Mouse (Mus musculus): ENCODE data around the gene Gm9817. TPM values are rescaled to one million over a fixed set of nuclear protein-coding genes. Genes with fewer than 3 reads are reported as not detected.

Gm9817 gene
- total RNA-seq, 1 experiment from 2014 or later: not detected

DNA sequence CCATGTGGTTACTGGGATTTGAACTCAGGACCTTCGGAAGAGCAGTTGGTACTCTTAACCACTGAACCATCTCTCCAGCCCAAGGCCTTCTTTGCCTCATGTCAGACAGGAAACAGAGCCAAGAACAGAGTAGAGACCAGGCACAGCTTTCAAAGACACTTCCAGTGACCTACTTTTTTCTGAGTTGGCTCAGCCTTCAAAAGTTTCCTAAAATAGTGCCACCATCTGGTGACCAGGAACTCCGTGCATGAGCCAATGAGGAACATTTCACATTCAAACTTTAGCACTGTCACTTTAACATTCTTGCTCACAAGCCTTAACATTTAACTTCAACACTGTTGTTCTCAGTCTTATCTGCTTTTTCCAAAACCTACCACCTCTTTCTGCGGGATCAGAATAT lies 2.3 kb downstream of the Gm9817 start:
- no peak for ATAC-seq (replicated peaks; ENCODE audit: insufficient number of reproducible peaks, low FRiP score, low TSS enrichment, poor library complexity, severe bottlenecking)

DNA sequence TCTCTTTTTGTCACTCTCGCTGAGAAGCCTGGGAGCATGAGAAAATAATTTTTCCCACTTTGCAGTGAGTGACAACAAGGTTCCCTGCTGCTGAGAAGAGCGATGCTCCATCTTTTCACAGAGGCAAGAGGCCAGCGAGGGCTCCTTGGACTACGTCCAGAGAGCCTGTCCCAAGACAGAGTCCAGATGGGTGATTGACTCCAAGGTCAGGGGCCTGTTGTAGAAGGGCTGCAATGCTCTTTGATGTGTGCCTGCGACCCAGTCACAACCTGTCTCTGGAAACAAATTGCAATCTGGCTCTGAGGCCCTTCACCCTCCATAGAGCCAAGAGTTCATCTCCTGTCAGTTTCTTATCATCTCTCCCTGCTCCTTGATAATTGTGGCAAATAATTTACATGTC lies 5.2 kb downstream of the Gm9817 start:
- ATAC-seq (replicated peaks; ENCODE audit: insufficient number of reproducible peaks, low FRiP score, low TSS enrichment, poor library complexity, severe bottlenecking): no peak

DNA sequence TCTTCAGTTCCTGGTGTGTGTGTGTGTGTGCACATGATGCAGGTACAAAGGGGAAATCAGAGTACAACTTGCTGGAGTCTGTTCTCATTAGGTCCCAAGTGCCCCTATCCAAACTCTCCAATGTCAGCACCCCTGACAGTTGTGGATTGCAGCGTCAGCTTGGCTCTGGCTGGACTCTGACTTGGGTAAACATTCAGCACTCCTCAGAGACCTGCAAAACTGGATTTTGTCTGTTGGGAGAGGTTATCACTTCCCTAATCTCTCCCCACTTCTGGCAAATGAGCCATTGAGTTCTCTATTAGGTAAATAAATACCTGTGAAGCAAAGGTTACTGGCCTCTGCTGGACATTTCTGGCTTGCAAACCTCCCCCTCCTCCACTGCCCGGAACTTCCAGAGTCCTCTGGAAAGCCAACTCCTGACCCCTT lies 10.3 kb downstream of the Gm9817 start:
- no peak for ATAC-seq (replicated peaks; ENCODE audit: insufficient number of reproducible peaks, low FRiP score, low TSS enrichment, poor library complexity, severe bottlenecking)

DNA sequence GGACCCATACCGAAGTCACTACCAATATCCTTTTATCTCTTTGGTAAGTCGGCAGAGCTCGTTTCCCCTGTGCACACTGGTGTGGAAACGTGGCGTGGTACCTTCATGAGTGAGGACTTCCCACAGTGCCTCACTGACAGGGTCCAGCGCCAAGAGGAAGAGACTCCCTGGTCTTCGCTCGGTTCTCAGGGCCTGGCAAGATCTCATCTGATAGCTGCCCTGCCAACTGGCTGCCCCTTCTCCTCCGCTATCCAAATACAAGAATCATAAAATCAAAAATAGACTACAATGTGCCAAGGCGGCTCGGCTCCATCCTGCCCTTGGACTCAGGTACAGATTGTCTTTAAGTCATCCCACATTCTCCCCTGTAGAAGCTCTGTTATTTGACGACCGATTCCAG lies 11.4 kb downstream of the Gm9817 start:
- no peak for ATAC-seq (replicated peaks; ENCODE audit: insufficient number of reproducible peaks, low FRiP score, low TSS enrichment, poor library complexity, severe bottlenecking)

DNA sequence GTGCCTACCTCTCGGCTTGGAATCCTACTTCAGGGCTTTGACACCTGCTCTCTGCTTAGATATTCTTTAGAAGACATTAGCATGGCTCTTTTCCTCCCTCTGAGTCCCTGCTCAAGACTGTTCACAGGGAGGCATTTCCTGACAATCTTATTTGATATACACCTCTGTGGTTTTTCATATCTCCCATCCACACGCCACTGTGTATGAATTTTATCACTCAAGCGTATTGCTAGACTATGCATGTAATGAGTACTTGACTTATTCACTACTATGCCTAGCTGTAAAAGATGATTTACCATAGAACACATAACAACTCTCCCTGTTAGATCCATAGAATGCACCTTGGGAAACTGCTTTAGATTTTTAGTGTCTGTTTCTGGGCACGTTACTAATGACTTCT lies 14.3 kb downstream of the Gm9817 start:
- ATAC-seq (replicated peaks; ENCODE audit: insufficient number of reproducible peaks, low FRiP score, low TSS enrichment, poor library complexity, severe bottlenecking): no peak

DNA sequence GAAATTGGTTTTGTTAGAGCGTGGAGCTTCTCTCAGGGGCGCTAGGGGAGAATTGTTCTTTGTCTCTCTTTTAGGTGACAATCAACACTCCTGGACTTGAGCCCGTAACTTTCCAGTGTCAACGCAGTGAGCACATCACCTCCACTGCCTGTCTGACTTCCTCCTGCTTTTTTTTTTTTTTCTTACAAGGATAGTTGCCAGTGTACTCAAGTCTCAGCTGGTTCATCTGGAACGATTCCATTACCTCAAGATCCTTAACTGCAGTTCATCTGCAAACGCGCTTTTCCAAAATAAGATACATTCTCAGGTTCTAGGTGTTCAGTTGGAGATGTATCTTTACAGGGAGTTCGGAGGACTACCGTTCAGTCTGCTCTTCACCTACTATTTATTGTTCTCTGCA lies 16.5 kb downstream of the Gm9817 start:
- no peak for ATAC-seq (replicated peaks; ENCODE audit: insufficient number of reproducible peaks, low FRiP score, low TSS enrichment, poor library complexity, severe bottlenecking)

DNA sequence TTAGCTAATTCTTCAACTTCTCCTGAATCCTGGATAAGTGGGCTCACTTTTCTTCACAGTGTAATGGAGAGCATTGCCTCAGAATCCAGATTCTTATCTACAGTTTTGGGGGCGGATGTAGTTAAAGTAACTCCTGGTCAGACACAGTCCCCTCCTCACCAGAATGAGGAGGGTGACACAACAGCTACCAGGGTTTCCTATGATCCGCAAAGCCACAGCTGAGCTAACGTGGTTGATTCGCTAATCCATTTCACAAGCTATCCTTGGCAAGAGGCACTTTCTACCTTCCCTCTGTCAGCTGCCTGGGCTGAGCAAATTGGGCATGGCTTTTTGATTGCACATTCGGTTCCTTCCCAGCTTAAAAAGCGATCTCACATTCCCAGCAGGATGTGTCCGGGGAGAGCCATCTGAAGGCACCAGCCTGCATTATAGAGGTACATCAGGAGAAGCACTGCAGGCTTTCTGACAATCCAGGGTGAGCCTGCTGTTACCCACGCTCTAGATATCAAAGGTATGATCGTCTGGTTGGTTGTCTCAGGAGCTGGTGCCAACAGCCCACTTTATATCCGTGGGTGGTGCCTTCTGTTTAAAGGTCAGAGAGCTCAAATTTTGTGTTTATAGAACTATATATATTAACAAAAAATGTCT lies 21.2 kb downstream of the Gm9817 start:
- no peak for ATAC-seq (replicated peaks; ENCODE audit: insufficient number of reproducible peaks, low FRiP score, low TSS enrichment, poor library complexity, severe bottlenecking)

DNA sequence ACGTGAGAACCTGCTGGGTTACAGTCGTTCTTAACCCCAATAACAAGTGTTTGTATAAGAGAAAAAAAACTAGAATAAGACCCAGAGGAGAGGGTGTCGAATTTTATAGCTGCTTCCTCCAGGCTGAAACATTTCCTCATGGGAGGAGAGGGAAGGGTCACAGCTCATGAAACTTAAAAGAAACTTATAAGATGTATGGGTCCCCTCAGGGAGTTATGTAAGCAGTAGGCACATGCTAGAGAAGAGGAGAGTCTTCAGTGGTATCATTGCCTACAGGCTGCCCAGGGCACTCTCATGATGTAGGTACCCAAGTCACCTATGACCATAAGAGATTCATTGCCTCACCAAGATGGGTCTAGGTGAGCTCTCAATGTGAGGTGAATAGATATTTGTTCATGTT lies 28.0 kb downstream of the Gm9817 start:
- ATAC-seq (replicated peaks; ENCODE audit: insufficient number of reproducible peaks, low FRiP score, low TSS enrichment, poor library complexity, severe bottlenecking): no peak

DNA sequence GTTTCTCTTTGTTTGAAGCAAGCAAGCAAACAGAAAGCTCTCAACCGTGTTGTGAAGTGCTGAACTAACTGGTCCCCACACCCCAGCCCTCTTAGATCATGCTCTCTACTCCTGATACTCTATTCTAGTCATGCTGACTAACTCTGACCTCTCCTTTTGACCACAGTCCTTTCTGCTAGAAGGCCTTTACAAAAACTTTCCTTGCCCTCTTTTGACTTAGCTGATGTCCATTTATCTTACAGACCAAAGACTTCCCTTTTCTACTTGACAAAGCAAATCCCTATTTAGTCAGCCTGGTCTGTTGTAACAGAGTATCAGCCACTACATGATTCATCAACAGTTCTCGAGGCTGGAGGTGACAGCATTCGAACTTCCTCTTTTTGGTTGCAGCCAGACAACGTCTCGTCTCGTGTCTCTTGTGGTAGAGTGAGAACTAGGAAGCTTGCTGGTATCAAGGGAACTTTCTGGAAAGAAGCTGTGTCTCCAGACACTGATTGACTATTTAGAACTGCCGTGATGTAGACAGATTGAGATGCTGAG lies 30.4 kb downstream of the Gm9817 start:
- peak; percentile 90 for ATAC-seq (replicated peaks; ENCODE audit: insufficient number of reproducible peaks, low FRiP score, low TSS enrichment, poor library complexity, severe bottlenecking)

DNA sequence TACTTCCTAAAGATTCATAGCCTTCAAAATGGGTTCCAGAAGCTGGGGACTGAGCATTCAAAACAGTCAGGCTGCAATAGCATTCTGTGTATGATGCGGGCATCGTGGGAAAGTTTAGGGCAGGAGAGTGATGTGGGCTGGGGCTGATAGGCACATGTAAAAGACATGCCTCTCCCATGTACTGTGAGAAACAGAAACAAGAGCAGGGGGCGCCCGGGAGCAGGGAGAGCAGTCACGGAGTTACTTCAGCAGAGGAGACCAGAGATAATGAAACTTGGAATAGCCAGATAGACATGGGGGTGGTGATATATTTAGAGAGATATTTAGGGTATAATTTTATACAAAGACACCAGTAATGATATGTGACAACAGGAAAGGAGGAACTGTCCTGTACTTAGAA lies 39.9 kb downstream of the Gm9817 start:
- ATAC-seq (replicated peaks; ENCODE audit: insufficient number of reproducible peaks, low FRiP score, low TSS enrichment, poor library complexity, severe bottlenecking): no peak

DNA sequence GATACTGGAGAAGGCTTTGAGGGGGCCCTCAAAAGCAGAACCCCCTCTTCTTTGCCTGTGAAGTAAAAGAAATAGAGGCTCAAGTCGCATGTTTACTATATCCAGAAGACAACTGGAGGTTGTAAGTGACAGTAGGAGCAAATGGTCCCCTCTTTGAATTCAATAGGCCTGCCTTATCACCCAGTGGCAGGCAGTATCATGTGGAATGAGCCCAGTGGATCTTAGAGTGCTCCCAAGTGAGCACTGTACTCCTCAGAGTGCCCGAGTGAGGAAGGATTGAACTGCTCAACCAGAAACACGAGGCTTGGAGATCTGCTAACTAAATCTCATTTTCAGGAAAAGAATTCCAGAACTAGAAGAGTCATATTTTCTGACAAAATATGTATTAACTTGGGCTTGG lies 40.3 kb downstream of the Gm9817 start:
- ATAC-seq (replicated peaks; ENCODE audit: insufficient number of reproducible peaks, low FRiP score, low TSS enrichment, poor library complexity, severe bottlenecking): no peak

Other genes starting within 250 kb of the Gm9817 start
- gene Dtnbp1, start 76.5 kb upstream of the Gm9817 start, total RNA-seq (2017): 28.6 to 38.3 TPM (median 35.3 TPM) in 3 replicates